ENCODE assay signal across 9 mouse cellular contexts in genomic region chr2:92671586-92671985, GRCm38 (mm10).
DNase-seq lines count a peak whose midpoint lies in the region; ATAC-seq and TF ChIP-seq lines count a peak whose summit lies in the region.
"Had no signal": no experiment of that assay in that cellular context is flagged by ENCODE, and none has a peak within 500 bp of the region (broad histone marks: within the 10 kb centered on the region; RNA-seq: fewer than 3 reads in every experiment).

No protein-coding gene starts in this region.

- H3K36me3 ChIP-seq in kidney, embryonic 16.5 days (ENCODE audit: insufficient read depth, low read length) = no peaks in the 10 kb centered on the region
- peaks cover 0 to 23% of the 10 kb centered on the region in 2 experiments; a peak in 2 of 4 replicates for H3K36me3 ChIP-seq in MEL (ENCODE audit: control insufficient read depth in 1 of 2, insufficient read depth in 2 of 2, low read length in 2 of 2)
- H3K36me3 ChIP-seq: embryonic facial prominence, embryonic 12.5 days had no signal

- TF ChIP-seq CTCF in MEL (IDR thresholded peaks at IDR 0.05 in 2 of 3, conservative IDR thresholded peaks at IDR 0.05 in 1 of 3; ENCODE audit: control insufficient read depth in 1 of 3, insufficient read depth in 1 of 3, low read depth in 2 of 3, low read length in 3 of 3, poor library complexity in 1 of 3, severe bottlenecking in 1 of 3) = no peak
- no peak for TF ChIP-seq CTCF in brain, embryonic 14.5 days (IDR thresholded peaks at IDR 0.05; ENCODE audit: borderline replicate concordance, extremely low read depth, insufficient read depth, insufficient read length)

- H3K9ac ChIP-seq in kidney, embryonic 16.5 days (replicated peaks; ENCODE audit: low read length) = no peak overlapping the region
- H3K9ac ChIP-seq in MEL (ENCODE audit: control insufficient read depth, low read depth, low read length, poor library complexity, severe bottlenecking) = no peak overlapping the region
- H3K9ac ChIP-seq: embryonic facial prominence, embryonic 12.5 days had no signal

- H3K27ac ChIP-seq in kidney, embryonic 16.5 days (ENCODE audit: low read length) = no peak overlapping the region
- no peak overlapping the region for H3K27ac ChIP-seq in MEL (ENCODE audit: control insufficient read depth, low read depth, low read length)
- H3K27ac ChIP-seq: embryonic facial prominence, embryonic 12.5 days had no signal

- H3K4me3 ChIP-seq in kidney, embryonic 16.5 days (ENCODE audit: low read length) = no peak overlapping the region
- no peak overlapping the region for H3K4me3 ChIP-seq in MEL (ENCODE audit: control insufficient read depth in 1 of 2, insufficient read depth in 1 of 2, low read depth in 2 of 2, low read length in 2 of 2)
- H3K4me3 ChIP-seq: embryonic facial prominence, embryonic 12.5 days had no signal

- peaks cover 8% of the 10 kb centered on the region for H3K4me1 ChIP-seq in kidney, embryonic 16.5 days (ENCODE audit: insufficient read depth, low read length)
- peaks cover 18 to 38% of the 10 kb centered on the region in 2 experiments for H3K4me1 ChIP-seq in MEL (ENCODE audit: control insufficient read depth in 1 of 2, insufficient read depth in 2 of 2, low read length in 2 of 2)
- H3K4me1 ChIP-seq: embryonic facial prominence, embryonic 12.5 days had no signal

- no peak for TF ChIP-seq POLR2A in MEL (IDR thresholded peaks at IDR 0.05; ENCODE audit: control insufficient read depth in 1 of 2, insufficient read depth in 1 of 2, low read depth in 1 of 2, low read length in 2 of 2, poor library complexity in 1 of 2)
- TF ChIP-seq POLR2A in brain, embryonic 14.5 days (IDR thresholded peaks at IDR 0.05; ENCODE audit: borderline replicate concordance, extremely low read depth, insufficient read depth, insufficient read length, poor library complexity, severe bottlenecking) = no peak

- no peaks in the 10 kb centered on the region for H3K27me3 ChIP-seq in kidney, embryonic 16.5 days (ENCODE audit: insufficient read depth, low read length)
- H3K27me3 ChIP-seq in MEL (ENCODE audit: control insufficient read depth in 1 of 2, insufficient read depth in 2 of 2, low read length in 2 of 2) = no peaks in the 10 kb centered on the region
- H3K27me3 ChIP-seq: embryonic facial prominence, embryonic 12.5 days had no signal

- no peak overlapping the region for H3K4me2 ChIP-seq in kidney, embryonic 16.5 days (replicated peaks; ENCODE audit: low read depth, low read length)
- H3K4me2 ChIP-seq: embryonic facial prominence, embryonic 12.5 days had no signal

- peak; percentile 22 for DNase-seq in kidney, adult 18-20 months
- peak; percentile 90 for DNase-seq in MEL (ENCODE audit: low read depth, low spot score)
- DNase-seq in brain, embryonic 14.5 days (ENCODE audit: low read depth) = peak; percentile 62
- peak; percentile 78 for DNase-seq in heart, postnatal 4 days
- DNase-seq in T-cell, adult 2 months (ENCODE audit: low spot score) = no peak

- peak in 1 of 2 experiments; percentile 51; a peak in 1 of 4 replicates for TF ChIP-seq EP300 in MEL (IDR thresholded peaks at IDR 0.05; ENCODE audit: low read depth in 1 of 2, low read length in 2 of 2)

- 36% methylated on average over 5 of the region's 5 CpGs for WGBS in kidney, embryonic 16.5 days

- no peaks in the 10 kb centered on the region for H3K79me2 ChIP-seq in MEL (ENCODE audit: control insufficient read depth, insufficient read depth, low read length, poor library complexity)

- ATAC-seq in kidney, embryonic 16.5 days (ENCODE audit: low FRiP score, low TSS enrichment) = no peak
- ATAC-seq in megakaryocyte progenitor cell, adult 5-6 weeks (replicated peaks; ENCODE audit: poor library complexity) = peak; percentile 64
- no peak for ATAC-seq in erythroid progenitor cell, adult 5-6 weeks (replicated peaks; ENCODE audit: low FRiP score, poor library complexity, severe bottlenecking)

- no peaks in the 10 kb centered on the region for H3K9me3 ChIP-seq in kidney, embryonic 16.5 days (ENCODE audit: low read length)
- no peaks in the 10 kb centered on the region for H3K9me3 ChIP-seq in MEL (replicated peaks; ENCODE audit: insufficient read depth, low read length)
- H3K9me3 ChIP-seq: embryonic facial prominence, embryonic 12.5 days had no signal

- TF ChIP-seq RAD21 in MEL (IDR thresholded peaks at IDR 0.05; ENCODE audit: low read depth, low read length) = no peak

TF ChIP-seq in MEL, 35 proteins besides CTCF, POLR2A, EP300 and RAD21:
- TF ChIP-seq MAX (IDR thresholded peaks at IDR 0.05; ENCODE audit: low read length) = peak; percentile 50; the same call in 1 of the 2 replicates
- TF ChIP-seq ELF1 (IDR thresholded peaks at IDR 0.05; ENCODE audit: low read depth, low read length) = no peak
- peak; percentile 94 for TF ChIP-seq SIN3A (IDR thresholded peaks at IDR 0.05; ENCODE audit: low read length)
- TF ChIP-seq MXI1 (IDR thresholded peaks at IDR 0.05; ENCODE audit: low read depth, low read length) = peak; percentile 86
- 0 out of 2 replicates have a peak, but pooled peaks have one; percentile 27 for TF ChIP-seq RCOR1 (IDR thresholded peaks at IDR 0.05; ENCODE audit: low read depth, low read length)
